Mouse (Mus musculus): ENCODE data around the gene Gys2.
A peak's percentile ranks its signal among the peaks of the same experiment; 100 is the strongest.

Gene Gys2

GRCm38 (mm10) chr6:142459017-142459678 lies 13.8 kb downstream of the Gys2 start:
- peak in 1 of 2 experiments; percentile 10 for DNase-seq (ENCODE audit: inconsistent age in 2 of 2, low spot score in 1 of 2)

DNA sequence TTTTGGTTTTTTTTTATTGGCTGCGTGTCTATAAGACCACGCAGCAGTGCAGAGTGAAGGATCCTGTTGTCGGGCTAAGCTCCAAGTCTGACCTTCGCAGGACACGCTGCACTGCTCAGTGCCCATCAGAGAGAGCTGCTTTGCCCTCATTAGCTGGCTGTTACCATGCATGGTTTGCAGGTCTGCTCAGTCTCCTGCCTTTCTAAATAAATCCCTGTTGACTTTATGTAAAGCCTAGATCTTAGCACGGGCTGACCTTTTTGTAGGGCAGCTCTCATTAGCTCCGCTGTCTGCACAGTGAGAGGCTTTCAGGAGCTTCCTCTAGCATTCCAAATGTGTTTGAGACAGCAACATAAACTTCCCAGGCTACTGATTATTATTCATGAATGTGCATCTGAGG lies 14.9 kb downstream of the Gys2 start:
- peak in 1 of 2 experiments; percentile 10 for DNase-seq (ENCODE audit: inconsistent age in 2 of 2, low spot score in 1 of 2)

DNA sequence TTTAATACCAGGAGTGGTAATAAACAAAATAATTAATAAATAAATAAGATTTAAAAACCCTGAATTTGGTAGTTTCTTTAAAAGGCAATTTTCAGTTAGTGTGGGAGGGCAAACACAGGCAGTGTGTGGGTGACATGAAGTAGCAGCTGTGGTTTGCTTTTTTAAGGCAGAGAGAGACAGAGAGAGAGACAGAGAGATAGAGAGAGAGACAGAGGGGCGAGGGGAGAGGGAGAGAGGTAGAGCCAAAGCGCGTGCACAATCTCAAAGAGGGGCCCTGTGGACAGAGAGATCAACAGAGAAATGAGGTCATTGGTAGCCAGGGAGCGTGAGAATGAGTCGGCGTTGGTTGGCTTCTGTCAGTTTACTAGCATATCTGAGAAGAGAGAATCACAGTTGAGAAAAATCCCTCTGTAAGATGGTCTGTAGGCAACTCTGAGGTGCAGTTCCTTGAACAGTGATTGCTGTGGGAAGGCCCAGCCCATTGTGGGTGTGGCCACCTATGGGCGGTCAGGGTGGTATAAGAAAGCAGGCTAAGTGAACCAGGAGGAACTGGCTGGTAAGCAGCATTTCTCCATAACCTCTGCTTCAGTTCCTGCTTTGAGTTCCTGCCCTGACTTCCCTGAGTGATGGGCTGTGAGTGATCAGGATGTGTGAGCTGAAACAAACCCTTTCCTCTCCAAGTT lies 17.5 kb downstream of the Gys2 start:
- no peak for DNase-seq (ENCODE audit: inconsistent age in 2 of 2, low spot score in 1 of 2)

- no peak for DNase-seq (ENCODE audit: inconsistent age in 2 of 2, low spot score in 1 of 2)
Observed at GRCm38 (mm10) chr6:142453311-142453710, 19.6 kb downstream of the Gys2 start.

DNA sequence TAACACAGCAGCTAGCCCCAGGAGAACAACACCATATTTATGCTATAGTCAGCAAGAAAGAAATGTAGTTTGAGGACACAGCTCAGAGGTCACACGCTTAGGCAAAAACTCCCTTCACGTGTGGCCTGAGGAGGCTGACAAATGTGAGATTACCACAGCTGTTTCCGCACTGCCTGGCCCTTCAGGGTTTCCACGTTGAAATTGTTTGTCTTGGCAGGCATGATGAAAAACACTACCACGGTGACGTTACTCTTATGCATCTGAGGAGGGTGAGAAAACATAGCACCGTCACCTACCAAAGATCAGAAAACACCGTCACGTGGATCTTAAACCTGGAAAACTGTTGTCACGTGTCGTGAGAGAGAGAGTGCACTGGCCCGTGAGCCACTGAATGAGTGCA lies 21.5 kb downstream of the Gys2 start:
- no peak for DNase-seq (ENCODE audit: inconsistent age in 2 of 2, low spot score in 1 of 2)

GRCm38 (mm10) chr6:142429072-142429471 lies 43.8 kb downstream of the Gys2 start:
- no peak for DNase-seq (ENCODE audit: inconsistent age in 2 of 2, low spot score in 1 of 2)

GRCm38 (mm10) chr6:142424976-142425375 lies 47.9 kb downstream of the Gys2 start:
- DNase-seq (ENCODE audit: inconsistent age in 2 of 2, low spot score in 1 of 2): no peak

DNA sequence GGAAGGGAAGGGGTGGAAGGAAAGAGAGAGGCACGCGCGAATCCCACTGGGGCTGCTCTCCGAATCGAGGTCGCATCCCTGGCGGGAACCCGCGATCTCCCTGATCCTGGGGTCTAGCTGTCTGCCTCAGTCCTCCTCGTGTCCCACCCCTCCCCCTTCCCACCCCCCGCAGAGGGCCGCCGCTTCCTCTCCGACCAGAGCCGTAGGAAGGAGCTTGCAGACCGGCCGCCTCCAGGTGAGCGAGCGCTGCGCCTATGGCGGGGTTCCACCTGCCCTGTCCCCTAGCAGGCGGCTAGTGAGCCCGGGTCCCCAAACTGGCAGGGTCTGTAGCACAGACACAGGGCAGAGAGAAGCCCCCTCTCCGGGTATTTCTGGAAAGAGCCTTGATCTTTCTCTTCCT lies 58.3 kb downstream of the Gys2 start:
- DNase-seq (ENCODE audit: inconsistent age in 2 of 2, low spot score in 1 of 2): no peak

DNA sequence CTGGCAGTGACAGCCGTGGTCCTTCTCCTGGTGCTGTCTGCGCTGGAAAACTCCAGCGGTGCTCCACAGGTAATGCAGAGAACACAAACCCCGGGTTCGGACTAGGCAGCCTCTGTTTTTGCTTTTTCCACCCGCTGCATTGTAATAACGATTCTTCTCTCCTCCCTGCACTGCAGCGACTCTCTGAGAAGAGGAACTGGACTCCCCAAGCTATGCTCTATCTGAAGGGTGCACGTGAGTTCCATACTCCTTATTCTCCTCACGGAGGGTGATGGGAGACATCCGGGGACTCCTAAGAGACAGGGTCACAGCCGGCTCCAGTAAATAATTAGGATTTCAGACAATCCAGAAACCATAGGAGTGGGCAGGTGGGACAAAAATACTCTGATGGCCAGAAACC lies 59.1 kb downstream of the Gys2 start:
- DNase-seq (ENCODE audit: inconsistent age in 2 of 2, low spot score in 1 of 2): no peak

- DNase-seq (ENCODE audit: inconsistent age in 2 of 2, low spot score in 1 of 2): no peak
Observed at GRCm38 (mm10) chr6:142412906-142413491, 59.9 kb downstream of the Gys2 start, which contains the start of gene Spx. TSS of gene Spx (plus strand) at chr6:142413441.

GRCm38 (mm10) chr6:142411140-142411539 lies 61.8 kb downstream of the Gys2 start:
- DNase-seq (ENCODE audit: inconsistent age in 2 of 2, low spot score in 1 of 2): peak in 1 of 2 experiments; percentile 37

DNA sequence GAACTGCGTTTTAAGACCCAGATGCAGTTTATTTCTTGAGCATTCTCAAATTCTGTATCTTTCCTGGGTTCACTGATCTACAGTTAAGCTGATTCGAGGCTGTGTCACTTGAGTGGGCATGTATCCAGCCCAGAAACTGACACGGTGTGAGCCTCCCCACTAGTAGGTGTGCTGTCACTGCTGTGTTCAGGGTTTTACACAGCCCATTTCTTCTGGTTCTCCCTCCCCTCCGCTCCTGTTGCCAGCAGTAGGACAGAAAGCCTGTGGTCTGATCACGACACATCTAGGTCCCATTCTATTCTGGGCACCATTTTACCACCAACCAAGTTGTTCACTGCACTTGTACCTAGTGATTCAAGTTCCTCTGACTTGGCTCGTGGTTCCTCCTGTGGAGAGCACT lies 77.2 kb downstream of the Gys2 start:
- no peak for DNase-seq (ENCODE audit: inconsistent age in 2 of 2, low spot score in 1 of 2)

DNA sequence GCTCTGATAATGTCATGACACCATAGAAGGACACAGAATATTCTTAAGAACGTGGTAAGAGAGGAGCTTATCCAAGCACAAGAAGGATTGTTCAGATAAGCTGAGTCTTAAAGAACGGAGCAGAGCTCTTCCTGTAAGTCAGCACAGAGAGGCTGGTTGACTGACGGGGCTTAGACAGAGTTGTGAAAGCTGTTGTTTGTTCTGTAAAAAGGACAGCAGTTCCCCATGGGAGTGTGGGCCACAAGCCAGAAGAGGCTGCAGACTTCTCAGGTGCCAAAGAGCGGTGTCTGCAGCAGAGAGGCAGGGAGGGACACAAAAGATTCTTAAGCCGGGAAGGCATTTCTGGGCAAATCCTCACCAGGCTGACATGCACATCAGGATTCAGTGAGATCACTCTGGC lies 78.2 kb downstream of the Gys2 start:
- DNase-seq (ENCODE audit: inconsistent age in 2 of 2, low spot score in 1 of 2): no peak

DNA sequence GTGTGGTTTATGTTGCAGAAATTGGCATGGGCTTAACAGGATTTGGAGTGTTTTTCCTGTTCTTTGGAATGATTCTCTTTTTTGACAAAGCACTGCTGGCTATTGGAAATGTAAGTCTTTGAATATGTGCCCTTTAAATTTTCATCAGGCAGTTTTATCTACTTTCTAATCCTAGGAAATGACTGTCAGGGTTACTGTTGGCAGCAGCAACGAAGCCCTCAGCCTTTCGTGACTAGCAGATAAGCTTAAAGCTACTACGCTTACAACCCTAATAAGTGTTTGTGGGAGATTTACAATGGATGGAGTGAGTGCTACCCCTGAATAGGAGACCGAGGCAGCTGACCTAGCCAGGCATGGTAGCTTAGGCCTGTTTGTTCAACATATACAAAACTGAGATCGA lies 80.6 kb downstream of the Gys2 start:
- no peak for DNase-seq (ENCODE audit: inconsistent age in 2 of 2, low spot score in 1 of 2)

- DNase-seq (ENCODE audit: inconsistent age in 2 of 2, low spot score in 1 of 2): no peak
Observed at GRCm38 (mm10) chr6:142389101-142389500, 83.8 kb downstream of the Gys2 start.

DNA sequence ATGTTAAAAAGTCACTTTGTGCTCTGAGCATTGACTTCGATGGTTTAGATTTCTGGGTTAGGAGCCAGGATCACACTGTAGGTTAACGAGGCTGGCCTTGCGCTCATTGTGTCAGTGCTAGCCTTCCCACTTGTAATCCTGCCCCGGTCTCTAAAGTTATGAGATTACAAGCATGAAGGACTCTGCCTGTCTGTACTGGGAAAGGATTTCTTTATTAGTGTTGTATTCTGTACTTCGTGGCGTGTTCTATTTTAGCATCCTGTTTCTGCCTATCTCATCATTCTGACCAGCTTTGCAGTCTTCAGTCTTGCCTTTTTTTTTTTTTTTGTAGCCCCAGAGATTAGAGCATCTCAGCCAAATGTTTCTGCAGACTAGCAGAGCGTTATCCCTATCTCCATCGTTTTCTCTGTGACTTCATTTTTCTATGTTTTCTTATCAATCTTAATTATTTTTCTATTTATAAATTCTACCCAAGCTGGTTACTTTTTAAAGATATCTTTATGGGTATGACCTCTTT lies 85.1 kb downstream of the Gys2 start:
- DNase-seq (ENCODE audit: inconsistent age in 2 of 2, low spot score in 1 of 2): peak in 1 of 2 experiments; percentile 32

DNA sequence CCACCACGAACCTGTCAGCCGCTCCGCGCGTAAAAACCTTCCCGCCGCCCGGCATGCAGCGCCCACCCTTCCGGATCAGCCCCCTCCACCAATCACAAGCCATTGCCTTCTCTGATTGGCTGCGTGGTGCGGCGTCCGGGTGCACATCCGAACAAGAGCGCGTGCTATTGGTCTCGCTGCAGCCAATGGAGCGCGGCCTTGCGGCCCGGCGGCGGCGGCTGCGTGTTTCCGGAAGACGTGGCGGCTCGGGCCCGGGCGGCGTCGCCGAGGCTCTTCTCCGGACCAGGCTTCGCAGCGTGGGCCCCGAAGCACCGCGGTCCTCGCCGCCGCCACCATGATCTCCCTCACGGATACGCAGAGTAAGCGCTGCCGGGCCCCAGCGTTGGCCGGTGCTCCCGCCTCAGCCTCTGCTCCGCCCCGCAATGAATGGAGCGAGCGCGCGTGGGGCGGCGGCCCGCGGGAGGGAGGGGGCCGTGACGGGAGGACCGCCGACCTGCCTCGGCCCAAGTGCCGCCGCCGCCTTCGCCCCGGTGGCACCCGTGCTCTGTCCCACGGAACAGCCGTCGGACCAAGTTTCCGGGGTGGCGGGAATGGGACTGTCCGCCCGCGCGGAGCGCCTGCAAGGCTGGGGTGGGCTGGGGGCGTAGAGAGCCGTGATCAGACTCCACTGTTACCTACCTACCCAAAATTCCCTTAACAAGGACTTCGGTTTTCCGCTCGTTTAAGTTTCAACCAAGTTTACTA lies 85.7 kb downstream of the Gys2 start, which contains the start of the genes Recql and Golt1b:
Recql (minus strand) TSS at position 77 of the 744 bp plus-strand sequence.
Golt1b (plus strand) TSS at position 211 of the 744 bp plus-strand sequence.
- DNase-seq (ENCODE audit: inconsistent age in 2 of 2, low spot score in 1 of 2): peak; percentile 98 to 99

DNA sequence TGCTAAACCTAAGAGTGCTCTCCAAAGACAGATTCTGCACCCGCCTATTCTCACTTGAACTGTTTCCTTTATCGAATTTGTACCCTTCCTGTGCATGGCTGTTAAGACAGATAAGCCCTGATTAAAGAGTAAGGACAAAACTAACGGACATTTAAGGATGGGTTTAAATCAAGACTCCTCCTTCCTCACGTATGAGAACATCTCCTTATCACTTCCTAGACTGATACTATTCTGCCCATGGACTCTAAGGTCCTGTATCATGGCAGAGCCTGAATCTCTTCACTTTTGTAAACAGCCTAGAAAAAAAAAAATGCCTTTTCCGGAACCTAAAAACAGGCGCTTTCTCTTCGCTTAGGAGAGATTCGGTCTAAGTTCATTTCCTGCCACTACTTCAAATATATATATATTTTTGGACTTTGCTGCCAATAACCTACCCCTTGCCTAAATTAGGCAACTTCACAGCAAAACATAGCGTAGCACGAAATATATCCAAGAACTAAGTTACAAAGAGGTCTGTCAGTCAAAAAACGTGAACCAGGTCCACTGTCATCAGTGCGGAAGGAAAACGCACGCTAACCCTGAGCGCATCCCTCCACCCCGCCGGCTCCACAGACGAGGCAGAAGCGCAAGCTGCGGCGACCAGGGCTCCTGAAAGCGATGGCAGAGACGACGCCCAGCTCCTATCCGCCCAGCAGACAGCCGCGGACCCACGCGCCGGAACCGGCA lies 86.5 kb downstream of the Gys2 start:
- DNase-seq (ENCODE audit: inconsistent age in 2 of 2, low spot score in 1 of 2): no peak

GRCm38 (mm10) chr6:142384521-142384920 lies 88.4 kb downstream of the Gys2 start:
- DNase-seq (ENCODE audit: inconsistent age in 2 of 2, low spot score in 1 of 2): no peak

DNA sequence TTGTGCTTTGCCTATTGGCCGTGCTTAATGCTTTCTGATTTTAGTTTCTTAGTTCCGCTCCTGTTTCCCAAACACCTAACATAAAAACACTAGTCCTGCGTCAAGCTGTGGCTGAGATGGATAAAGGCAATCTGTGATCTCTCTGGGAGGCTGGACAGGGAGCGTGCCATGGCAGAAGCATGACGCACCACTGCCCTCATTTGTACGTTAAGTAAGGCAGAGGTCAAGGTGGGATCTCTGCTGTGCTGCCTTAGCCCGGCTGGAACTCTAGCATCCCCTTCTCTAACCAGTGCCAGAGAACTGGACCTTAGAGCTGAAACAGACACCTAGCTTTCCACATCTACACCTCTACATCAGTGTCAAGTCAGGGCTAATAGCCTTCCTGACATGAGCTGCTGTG lies 91.3 kb downstream of the Gys2 start:
- DNase-seq (ENCODE audit: inconsistent age in 2 of 2, low spot score in 1 of 2): no peak

DNA sequence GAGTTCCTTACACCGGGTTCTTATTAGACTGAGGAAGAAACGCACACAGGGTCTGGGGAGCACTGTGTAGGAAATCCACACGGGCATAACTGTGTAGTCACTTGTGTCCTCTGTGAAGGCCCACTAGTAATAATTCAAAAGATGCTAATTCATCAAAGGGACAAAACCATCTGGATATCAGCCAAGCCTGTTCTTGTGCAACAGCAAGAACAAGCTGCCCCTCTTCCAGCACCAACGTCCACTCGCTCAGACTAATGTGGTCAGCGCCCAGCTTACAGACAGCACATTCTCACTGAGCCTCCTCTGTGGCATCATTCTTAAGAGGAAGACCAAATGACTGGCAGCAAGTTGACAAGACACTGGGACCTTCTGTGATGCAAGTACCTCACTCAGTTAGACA lies 92.9 kb downstream of the Gys2 start:
- peak; percentile 46 to 66 for DNase-seq (ENCODE audit: inconsistent age in 2 of 2, low spot score in 1 of 2)

Measured in adrenal gland, adult (tissue).